Mouse (Mus musculus) embryonic facial prominence, embryonic 12.5 days (tissue): ENCODE data around the gene Zbtb9. TPM values are rescaled to one million over a fixed set of nuclear protein-coding genes. Genes with fewer than 3 reads are reported as not detected.

Experiments
- ATAC-seq: fragments of 200-750 bp; cut with Nextera tagmentation; 2 replicates; pipeline ENCODE4 v1.8.0; 2017; ENCODE audit not compliant: insufficient number of reproducible peaks, insufficient read depth, low FRiP score, low TSS enrichment
- H3K27ac ChIP-seq: fragments of 300-500 bp; sonication (generic); 2 replicates; pipeline ENCODE4 v1.5.1; 2016; ENCODE audit warnings: mild to moderate bottlenecking
- H3K27me3 ChIP-seq: fragments of 300-500 bp; sonication (generic); 2 replicates; pipeline ENCODE4 v1.6.1; 2016; ENCODE audit warnings: mild to moderate bottlenecking, moderate library complexity
- H3K36me3 ChIP-seq: fragments of 300-500 bp; sonication (generic); 2 replicates; pipeline ENCODE4 v1.6.1; 2016; ENCODE audit warnings: mild to moderate bottlenecking
- H3K4me1 ChIP-seq: fragments of 300-500 bp; sonication (generic); 2 replicates; pipeline ENCODE4 v1.6.1; 2016
- H3K4me2 ChIP-seq: fragments of 300-500 bp; sonication (generic); replicated peaks from 2 replicates; pipeline ENCODE4 v1.6.1; 2016; ENCODE audit warnings: mild to moderate bottlenecking, moderate library complexity
- H3K4me3 ChIP-seq: fragments of 300-500 bp; sonication (generic); 2 replicates; pipeline ENCODE4 v1.5.1; 2016; ENCODE audit warnings: mild to moderate bottlenecking
- H3K9ac ChIP-seq: fragments of 300-500 bp; sonication (generic); 2 replicates; pipeline ENCODE4 v1.6.1; 2016; ENCODE audit warnings: mild to moderate bottlenecking, moderate library complexity
- H3K9me3 ChIP-seq: fragments of 300-500 bp; sonication (generic); 2 replicates; pipeline ENCODE4 v1.6.1; 2016; ENCODE audit warnings: mild to moderate bottlenecking, moderate library complexity
- WGBS: fragments of 180-500 bp; shearing (Covaris S2); methylation state at CpG from one replicate; pipeline ENCODE4 v1.1.7; 2016; 5-methylcytosine and 5-hydroxymethylcytosine counted together
- polyA plus RNA-seq: library from polyadenylated mRNA; unstranded; fragments of >200 nt; fragmentation: Nextera tagmentation; extraction: Ambion mirVana; gene quantifications from 2 replicates; pipeline ENCODE4 v1.2.1, GENCODE M21; 2016

The Zbtb9 gene
- polyA plus RNA-seq, 1 experiment from 2014 or later: 17.1 TPM

GRCm38 (mm10) chr17:27021736-27022135, 48.8 kb downstream of the Zbtb9 start:
- H3K9ac ChIP-seq: no peak overlapping the region
- H3K4me3 ChIP-seq: no peak overlapping the region
- H3K36me3 ChIP-seq: peaks cover 53% of the 10 kb centered on the region
- 91% methylated on average over 9 of the region's 9 CpGs for WGBS
- H3K27ac ChIP-seq: no peak overlapping the region
- H3K9me3 ChIP-seq: no peaks in the 10 kb centered on the region
- peaks cover 6% of the 10 kb centered on the region for H3K4me1 ChIP-seq
- ATAC-seq: no peak
- H3K4me2 ChIP-seq: no peak overlapping the region
- no peaks in the 10 kb centered on the region for H3K27me3 ChIP-seq

GRCm38 (mm10) chr17:27023342-27023741, 50.4 kb downstream of the Zbtb9 start:
- Histone ChIP-seq H3K4me2 (no peak overlapping the region), H3K4me1 (peaks cover 14% of the 10 kb centered on the region), H3K4me3 (no peak overlapping the region), H3K36me3 (peaks cover 53% of the 10 kb centered on the region), H3K27me3 (no peaks in the 10 kb centered on the region), H3K27ac (no peak overlapping the region), H3K9me3 (no peaks in the 10 kb centered on the region), H3K9ac (no peak overlapping the region)
- WGBS: 84% methylated on average over 4 of the region's 4 CpGs
- no peak for ATAC-seq

GRCm38 (mm10) chr17:27025326-27025902, 52.4 kb downstream of the Zbtb9 start:
- 92% methylated on average over 17 of the region's 17 CpGs for WGBS
- Histone ChIP-seq H3K4me2 (no peak overlapping the region), H3K36me3 (peaks cover 52% of the 10 kb centered on the region)

GRCm38 (mm10) chr17:27025951-27026350, 53.0 kb downstream of the Zbtb9 start:
- no peak for ATAC-seq

More at GRCm38 (mm10) chr17:27025326-27025902, 52.4 kb downstream of the Zbtb9 start:
- no peak for ATAC-seq
- Histone ChIP-seq H3K27me3 (no peaks in the 10 kb centered on the region), H3K27ac (no peak overlapping the region), H3K4me3 (no peak overlapping the region), H3K4me1 (peaks cover 14% of the 10 kb centered on the region; the same call in 1 of the 2 replicates), H3K9me3 (no peaks in the 10 kb centered on the region), H3K9ac (no peak overlapping the region)

GRCm38 (mm10) chr17:27027460-27028283, 54.7 kb downstream of the Zbtb9 start:
- peaks cover 14% of the 10 kb centered on the region; the same call in 1 of the 2 replicates for H3K4me1 ChIP-seq
- H3K27ac ChIP-seq: peak overlapping the region; percentile 82
- WGBS: 34% methylated on average over 12 of the region's 12 CpGs
- H3K36me3 ChIP-seq: peaks cover 30% of the 10 kb centered on the region
- peak overlapping the region; percentile 76 for H3K4me2 ChIP-seq
- H3K27me3 ChIP-seq: no peaks in the 10 kb centered on the region
- no peaks in the 10 kb centered on the region for H3K9me3 ChIP-seq
- H3K9ac ChIP-seq: peak overlapping the region; percentile 90
- ATAC-seq: 0 out of 2 replicates have a peak, but pooled peaks have one; percentile 31
- H3K4me3 ChIP-seq: peak overlapping the region; percentile 62

More at GRCm38 (mm10) chr17:27025951-27026350, 53.0 kb downstream of the Zbtb9 start:
- Histone ChIP-seq H3K36me3 (peaks cover 47% of the 10 kb centered on the region), H3K9ac (no peak overlapping the region), H3K4me3 (no peak overlapping the region), H3K9me3 (no peaks in the 10 kb centered on the region), H3K4me2 (no peak overlapping the region), H3K27ac (no peak overlapping the region), H3K27me3 (no peaks in the 10 kb centered on the region), H3K4me1 (peaks cover 14% of the 10 kb centered on the region; the same call in 1 of the 2 replicates)
- 91% methylated on average over 3 of the region's 3 CpGs for WGBS

GRCm38 (mm10) chr17:27028284-27028795, 55.4 kb downstream of the Zbtb9 start:
- ATAC-seq: peak; percentile 66
- WGBS: under 1% methylated on average over 19 of the region's 19 CpGs
- Histone ChIP-seq H3K9me3 (no peaks in the 10 kb centered on the region), H3K4me3 (peak overlapping the region; percentile 62), H3K4me2 (peak overlapping the region; percentile 76), H3K27ac (peak overlapping the region; percentile 82), H3K36me3 (peaks cover 23% of the 10 kb centered on the region), H3K27me3 (no peaks in the 10 kb centered on the region), H3K9ac (peak overlapping the region; percentile 90), H3K4me1 (peaks cover 14% of the 10 kb centered on the region; the same call in 1 of the 2 replicates)

GRCm38 (mm10) chr17:27028909-27029308, 55.9 kb downstream of the Zbtb9 start, which contains the start of gene Bak1:
Gene Bak1, minus strand, starts transcription at chr17:27029009.
- Histone ChIP-seq H3K9me3 (no peaks in the 10 kb centered on the region), H3K36me3 (peaks cover 17% of the 10 kb centered on the region), H3K27ac (peak within 1 kb of the TSS; percentile 82), H3K4me3 (peak within 1 kb of the TSS; percentile 62), H3K9ac (peak within 1 kb of the TSS; percentile 90), H3K27me3 (no peaks in the 10 kb centered on the region), H3K4me1 (peaks cover 14% of the 10 kb centered on the region; the same call in 1 of the 2 replicates), H3K4me2 (peak within 1 kb of the TSS; percentile 76)
- WGBS: 84% methylated on average over 3 of the region's 4 CpGs
- ATAC-seq: no peak

- H3K4me1 ChIP-seq: peaks cover 14% of the 10 kb centered on the region; the same call in 1 of the 2 replicates
- no peak overlapping the region for H3K4me3 ChIP-seq
- no peaks in the 10 kb centered on the region for H3K27me3 ChIP-seq
- no peaks in the 10 kb centered on the region for H3K9me3 ChIP-seq
- H3K4me2 ChIP-seq: no peak overlapping the region
- no peak overlapping the region for H3K27ac ChIP-seq
- H3K36me3 ChIP-seq: peaks cover 12% of the 10 kb centered on the region
- WGBS: 86% methylated on average over 14 of the region's 14 CpGs
- H3K9ac ChIP-seq: no peak overlapping the region
- ATAC-seq: no peak
These were observed 56.5 kb downstream of the Zbtb9 start for GRCm38 (mm10) chr17:27029431-27029830.

GRCm38 (mm10) chr17:27030896-27031295, 57.9 kb downstream of the Zbtb9 start:
- H3K36me3 ChIP-seq: no peaks in the 10 kb centered on the region
- ATAC-seq: no peak
- no peak overlapping the region for H3K27ac ChIP-seq
- no peaks in the 10 kb centered on the region for H3K9me3 ChIP-seq
- WGBS: 95% methylated on average over 4 of the region's 4 CpGs
- H3K4me3 ChIP-seq: no peak overlapping the region
- no peak overlapping the region for H3K4me2 ChIP-seq
- H3K27me3 ChIP-seq: no peaks in the 10 kb centered on the region
- peaks cover 14% of the 10 kb centered on the region; the same call in 1 of the 2 replicates for H3K4me1 ChIP-seq
- H3K9ac ChIP-seq: no peak overlapping the region

GRCm38 (mm10) chr17:27032328-27032727, 59.4 kb downstream of the Zbtb9 start:
- no peaks in the 10 kb centered on the region for H3K36me3 ChIP-seq
- no peaks in the 10 kb centered on the region for H3K27me3 ChIP-seq
- no peak overlapping the region for H3K4me3 ChIP-seq
- H3K9ac ChIP-seq: no peak overlapping the region
- peaks cover 13% of the 10 kb centered on the region; the same call in 1 of the 2 replicates for H3K4me1 ChIP-seq
- no peaks in the 10 kb centered on the region for H3K9me3 ChIP-seq
- no peak for ATAC-seq
- H3K4me2 ChIP-seq: no peak overlapping the region
- no peak overlapping the region for H3K27ac ChIP-seq
- 61% methylated on average over 7 of the region's 7 CpGs for WGBS

GRCm38 (mm10) chr17:27032869-27033268, 59.9 kb downstream of the Zbtb9 start:
- Histone ChIP-seq H3K4me1 (peaks cover 11% of the 10 kb centered on the region), H3K27ac (no peak overlapping the region), H3K9me3 (no peaks in the 10 kb centered on the region), H3K4me2 (no peak overlapping the region), H3K4me3 (no peak overlapping the region), H3K9ac (no peak overlapping the region), H3K27me3 (no peaks in the 10 kb centered on the region), H3K36me3 (no peaks in the 10 kb centered on the region)
- ATAC-seq: no peak
- 3% methylated on average over 14 of the region's 14 CpGs for WGBS
